Comparison of ENCODE assay signal across 11 mouse cellular contexts in genomic region chr2:161570236-161570995, GRCm38 (mm10).
DNase-seq lines count a peak whose midpoint lies in the region; ATAC-seq and TF ChIP-seq lines count a peak whose summit lies in the region.
"Had no signal": no experiment of that assay in that cellular context is flagged by ENCODE, and none has a peak within 500 bp of the region (broad histone marks: within the 10 kb centered on the region; RNA-seq: fewer than 3 reads in every experiment).

No protein-coding gene starts in this region.

- no peaks in the 10 kb centered on the region for H3K27me3 ChIP-seq in Patski
- H3K27me3 ChIP-seq in lung, embryonic 16.5 days (ENCODE audit: control insufficient read depth, insufficient read depth, low read depth, low read length): no peaks in the 10 kb centered on the region
- H3K27me3 ChIP-seq in hindbrain, embryonic 10.5 days (ENCODE audit: insufficient read depth, poor library complexity, severe bottlenecking): no peaks in the 10 kb centered on the region
- H3K27me3 ChIP-seq: heart, embryonic 15.5 days; liver, embryonic 13.5 days had no signal

- WGBS in lung, embryonic 16.5 days: 41% methylated on average over 10 of the region's 10 CpGs
- 80% methylated on average over 10 of the region's 10 CpGs for WGBS in hindbrain, embryonic 10.5 days

- DNase-seq in kidney, postnatal 4 days: peak; percentile 3 to 17
- DNase-seq in kidney, adult 11 months: no peak
- DNase-seq in Patski (ENCODE audit: low read depth, low spot score): peak; percentile 53
- peak; percentile 60 for DNase-seq in gastrocnemius, postnatal 25 days
- DNase-seq in thymus, postnatal 0 days (ENCODE audit: low spot score): no peak
- no peak for DNase-seq in hindbrain, embryonic 10.5 days (ENCODE audit: low spot score)
- DNase-seq in embryo, embryonic 10.5 days (ENCODE audit: low spot score): no peak
- DNase-seq: cerebellum, adult 8-10 months; liver, embryonic 13.5 days had no signal

- H3K4me2 ChIP-seq in lung, embryonic 16.5 days (ENCODE audit: low read depth, low read length): no peak overlapping the region
- H3K4me2 ChIP-seq: heart, embryonic 15.5 days; liver, embryonic 13.5 days had no signal

- peak; percentile 95 for ATAC-seq in Patski
- ATAC-seq in lung, embryonic 16.5 days (ENCODE audit: low read depth): peak; percentile 23; the same call in 1 of the 2 replicates

- CTCF ChIA-PET in Patski (lab: Charles Lee): no interaction called here

- in situ Hi-C loops in Patski (cut with MboI; ENCODE audit: low pct_unique_long_range_greater_than_20kb): no loop called here

- H3K27ac ChIP-seq in lung, embryonic 16.5 days (ENCODE audit: low read length): no peak overlapping the region
- no peak overlapping the region for H3K27ac ChIP-seq in hindbrain, embryonic 10.5 days
- H3K27ac ChIP-seq: heart, embryonic 15.5 days; liver, embryonic 13.5 days had no signal

- POLR2A ChIA-PET in Patski (lab: Charles Lee): no interaction called here

- H3K9ac ChIP-seq in lung, embryonic 16.5 days (ENCODE audit: low read length): no peak overlapping the region
- H3K9ac ChIP-seq: heart, embryonic 15.5 days; liver, embryonic 13.5 days had no signal

- no peaks in the 10 kb centered on the region; the same call in 1 of the 2 replicates for H3K9me3 ChIP-seq in lung, embryonic 16.5 days (ENCODE audit: control insufficient read depth, low read length)
- no peaks in the 10 kb centered on the region for H3K9me3 ChIP-seq in hindbrain, embryonic 10.5 days
- H3K9me3 ChIP-seq: heart, embryonic 15.5 days; liver, embryonic 13.5 days had no signal

- TF ChIP-seq CTCF in Patski (IDR thresholded peaks at IDR 0.05): no peak

- H3K36me3 ChIP-seq in lung, embryonic 16.5 days (ENCODE audit: control insufficient read depth, insufficient read depth, low read length): no peaks in the 10 kb centered on the region
- H3K36me3 ChIP-seq in hindbrain, embryonic 10.5 days: no peaks in the 10 kb centered on the region
- H3K36me3 ChIP-seq: heart, embryonic 15.5 days; liver, embryonic 13.5 days had no signal

- H3K4me3 ChIP-seq in lung, embryonic 16.5 days (ENCODE audit: low read length): no peak overlapping the region
- no peak overlapping the region for H3K4me3 ChIP-seq in hindbrain, embryonic 10.5 days
- H3K4me3 ChIP-seq: heart, embryonic 15.5 days; liver, embryonic 13.5 days had no signal

- H3K4me1 ChIP-seq in lung, embryonic 16.5 days (replicated peaks; ENCODE audit: control insufficient read depth, insufficient read depth, low read length): no peaks in the 10 kb centered on the region; the same call in 1 of the 2 replicates
- no peaks in the 10 kb centered on the region for H3K4me1 ChIP-seq in hindbrain, embryonic 10.5 days (replicated peaks)
- H3K4me1 ChIP-seq: heart, embryonic 15.5 days; liver, embryonic 13.5 days had no signal

Comparison
In these comparisons a context has a peak if more than half of its experiments do, and no peak if none do; other contexts are left out.
1. DNase-seq: peak in kidney, postnatal 4 days (2 of 2), Patski (single experiment) and gastrocnemius, postnatal 25 days (single experiment); none in kidney, adult 11 months (single experiment), thymus, postnatal 0 days (single experiment), hindbrain, embryonic 10.5 days (single experiment) and embryo, embryonic 10.5 days (single experiment).